In genomic region chr2:130499546-130499945, GRCm38 (mm10) we compare ENCODE assay signal across 16 mouse cellular contexts. TPM values are rescaled to one million over a fixed set of nuclear protein-coding genes. Genes with fewer than 3 reads are reported as not detected.
DNase-seq lines count a peak whose midpoint lies in the region; ATAC-seq and TF ChIP-seq lines count a peak whose summit lies in the region.
"Had no signal": no experiment of that assay in that cellular context is flagged by ENCODE, and none has a peak within 500 bp of the region (broad histone marks: within the 10 kb centered on the region; RNA-seq: fewer than 3 reads in every experiment).

No protein-coding gene starts in this region.

- H3K27ac ChIP-seq in liver, adult 2 months (replicated peaks; ENCODE audit: insufficient read depth, low read depth, low read length): no peak overlapping the region
- H3K27ac ChIP-seq in liver, embryonic 11.5 days (ENCODE audit: low read depth, low read length): no peak overlapping the region
- H3K27ac ChIP-seq: embryonic facial prominence, embryonic 12.5 days; forebrain, embryonic 12.5 days; liver, embryonic 12.5 days; midbrain, embryonic 12.5 days; neural tube, embryonic 12.5 days had no signal

- 72% methylated on average over 3 of the region's 3 CpGs for WGBS in liver, adult 2 months
- 83% methylated on average over 3 of the region's 3 CpGs for WGBS in liver, embryonic 11.5 days

- H3K9me3 ChIP-seq in liver, embryonic 11.5 days (ENCODE audit: control insufficient read depth, low read length): no peaks in the 10 kb centered on the region
- H3K9me3 ChIP-seq: embryonic facial prominence, embryonic 12.5 days; forebrain, embryonic 12.5 days; liver, embryonic 12.5 days; midbrain, embryonic 12.5 days; neural tube, embryonic 12.5 days had no signal

- no peaks in the 10 kb centered on the region for H3K36me3 ChIP-seq in liver, adult 2 months (ENCODE audit: control insufficient read depth, insufficient read depth, low read length)
- no peaks in the 10 kb centered on the region for H3K36me3 ChIP-seq in liver, embryonic 11.5 days (ENCODE audit: control insufficient read depth, insufficient read depth, low read length)
- H3K36me3 ChIP-seq: neural tube, embryonic 12.5 days had no signal

- no peak for ATAC-seq in liver, embryonic 11.5 days (replicated peaks; ENCODE audit: low FRiP score)
- ATAC-seq: activated CD4-positive, CD25-positive, alpha-beta regulatory T cell, adult 4 months; liver, embryonic 12.5 days had no signal

- H3K4me2 ChIP-seq in liver, embryonic 11.5 days: no peak overlapping the region
- H3K4me2 ChIP-seq: embryonic facial prominence, embryonic 12.5 days; forebrain, embryonic 12.5 days; liver, embryonic 12.5 days; midbrain, embryonic 12.5 days; neural tube, embryonic 12.5 days had no signal

- H3K27me3 ChIP-seq in liver, adult 2 months (ENCODE audit: control insufficient read depth, insufficient read depth, low read length): no peaks in the 10 kb centered on the region
- no peaks in the 10 kb centered on the region for H3K27me3 ChIP-seq in liver, embryonic 11.5 days (replicated peaks; ENCODE audit: control insufficient read depth, insufficient read depth, low read length)
- H3K27me3 ChIP-seq: embryonic facial prominence, embryonic 12.5 days; forebrain, embryonic 12.5 days; liver, embryonic 12.5 days; midbrain, embryonic 12.5 days; neural tube, embryonic 12.5 days had no signal

- no peak for TF ChIP-seq POLR2A in liver, adult 2 months (IDR thresholded peaks at IDR 0.05; ENCODE audit: extremely low read depth, insufficient read depth, low read length)

- no peak for TF ChIP-seq CTCF in liver, adult 2 months (IDR thresholded peaks at IDR 0.05; ENCODE audit: low read depth, low read length)

- no peaks in the 10 kb centered on the region for H3K4me1 ChIP-seq in liver, adult 2 months (ENCODE audit: control insufficient read depth, insufficient read depth, low read length)
- H3K4me1 ChIP-seq in liver, embryonic 11.5 days (replicated peaks; ENCODE audit: control insufficient read depth, insufficient read depth, low read length): peaks cover 5% of the 10 kb centered on the region

- peak; percentile 14 for DNase-seq in embryo, embryonic 11.5 days (ENCODE audit: low read depth, low spot score)
- no peak for DNase-seq in embryo, embryonic 10 days (ENCODE audit: low spot score)
- DNase-seq in liver, adult 2 months (ENCODE audit: extremely low read depth, low read depth, low spot score): peak; percentile 36
- no peak for DNase-seq in liver, embryonic 11.5 days (ENCODE audit: low spot score)
- DNase-seq in adrenal gland, adult 2 months: peak; percentile 70
- peak; percentile 55 to 66 for DNase-seq in kidney, postnatal 25 days
- DNase-seq in layer of hippocampus, postnatal 36 days: no peak
- DNase-seq in cerebellum, postnatal 14 days: no peak
- DNase-seq: gastrocnemius, postnatal 25 days; right cerebral cortex, adult 18-20 months had no signal

- H3K79me2 ChIP-seq in liver, adult 2 months (ENCODE audit: control insufficient read depth, insufficient read depth, low read length): peaks cover 3% of the 10 kb centered on the region; the same call in 1 of the 2 replicates

- H3K9ac ChIP-seq in liver, adult 2 months (ENCODE audit: low read depth, low read length): no peak overlapping the region
- no peak overlapping the region for H3K9ac ChIP-seq in liver, embryonic 11.5 days (ENCODE audit: low read depth, low read length)
- H3K9ac ChIP-seq: embryonic facial prominence, embryonic 12.5 days; forebrain, embryonic 12.5 days; liver, embryonic 12.5 days; midbrain, embryonic 12.5 days; neural tube, embryonic 12.5 days had no signal

- no peak overlapping the region for H3K4me3 ChIP-seq in liver, adult 2 months (ENCODE audit: insufficient read depth, low read depth, low read length)
- H3K4me3 ChIP-seq in liver, embryonic 11.5 days (ENCODE audit: low read depth, low read length): no peak overlapping the region
- H3K4me3 ChIP-seq: embryonic facial prominence, embryonic 12.5 days; forebrain, embryonic 12.5 days; liver, embryonic 12.5 days; midbrain, embryonic 12.5 days; neural tube, embryonic 12.5 days had no signal

RNA-seq across cellular contexts. Expression of gene Ptpra, which starts 49.5 kb away (rescaled TPM):
- total RNA-seq in liver, adult 2 months (2014; rRNA removed): 24.8 and 25.9 TPM in 2 replicates
- 19.6 and 23.9 TPM in 2 replicates for polyA plus RNA-seq in liver, adult 2 months (2012; rRNA removed)
- 66.2 and 69.7 TPM in 2 replicates for polyA plus RNA-seq in liver, embryonic 11.5 days (2014; fragmentation: Nextera tagmentation; extraction: Ambion mirVana)
- total RNA-seq in adrenal gland, adult 2 months (2021): 100 to 1,000 TPM; 125 to 145 TPM
- polyA plus RNA-seq in adrenal gland, adult 2 months (2012; rRNA removed): 80.0 and 113 TPM in 2 replicates
- 100 to 1,000 TPM; 318 to 339 TPM for total RNA-seq in layer of hippocampus, postnatal 36 days (2021)

Comparison
In these comparisons a context has a peak if more than half of its experiments do, and no peak if none do; other contexts are left out.
1. DNase-seq: peak in embryo, embryonic 11.5 days (single experiment), liver, adult 2 months (single experiment), adrenal gland, adult 2 months (single experiment) and kidney, postnatal 25 days (2 of 2); none in embryo, embryonic 10 days (single experiment), liver, embryonic 11.5 days (single experiment), layer of hippocampus, postnatal 36 days (0 of 2) and cerebellum, postnatal 14 days (0 of 2).